Mouse (Mus musculus) bone marrow macrophage, adult 2 months (primary cell): Measurements from ENCODE around the gene Themis2.

ENCODE experiments used
- CTCF ChIP-seq: IDR thresholded peaks from 2 replicates; pipeline ENCODE4 v1.5.1; 2012; ENCODE audit warnings: low read depth, mild to moderate bottlenecking, low read length, moderate library complexity
- POLR2A ChIP-seq: IDR thresholded peaks from 2 replicates; pipeline ENCODE4 v1.6.1; 2012; ENCODE audit warnings: mild to moderate bottlenecking, low read depth, low read length, borderline replicate concordance

DNA sequence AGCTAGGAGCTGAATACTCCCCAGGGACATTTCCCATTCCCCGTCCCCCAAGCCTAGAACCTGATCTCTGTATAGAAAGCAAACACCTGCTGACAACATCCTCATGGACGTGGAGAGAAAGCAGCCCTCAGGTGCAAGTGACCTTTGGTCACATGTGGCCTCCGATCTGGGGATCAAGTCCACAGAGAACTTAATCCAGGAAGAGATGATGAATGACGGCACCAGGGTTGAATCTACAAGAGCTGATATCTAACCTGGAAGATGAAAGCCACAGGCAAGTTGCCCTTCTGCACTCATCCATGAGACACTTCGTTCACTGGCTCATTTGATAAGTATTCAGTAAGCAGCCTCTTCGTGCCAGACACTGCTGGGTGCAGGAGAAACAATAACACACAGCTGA is 33.6 kb downstream of the Themis2 start:
- TF ChIP-seq POLR2A, result no peak
- no peak for TF ChIP-seq CTCF
